Mouse (Mus musculus) MEL (cell line): Measurements from ENCODE around the gene Abcb9. TPM values are rescaled to one million over a fixed set of nuclear protein-coding genes. Genes with fewer than 3 reads are reported as not detected.
"Not testable (repeated sequence)": the region's sequence is repeated elsewhere in the genome, so short reads cannot be mapped to it uniquely, and the experiment has no call there.

Source experiments
- DNase-seq: peaks from one replicate; pipeline ENCODE4 v3.0.0; 2011; ENCODE audit warnings: low read depth, low spot score
- H3K27ac ChIP-seq: 2 replicates; pipeline ENCODE4 v1.5.1; 2012; ENCODE audit warnings: low read depth, mild to moderate bottlenecking, control low read depth, low read length, moderate library complexity; ENCODE audit not compliant: control insufficient read depth
- H3K27me3 ChIP-seq, 2 experiments: fragments of 150-350 bp in 1 of 2; sonication (generic) in 1 of 2; 2 replicates each; pipeline ENCODE4 v1.6.1; 2012; ENCODE audit warnings: low read length in 2 of 2, mild to moderate bottlenecking in 2 of 2, improper control_type of control experiment in 1 of 2, moderate library complexity in 1 of 2; ENCODE audit not compliant: insufficient read depth in 2 of 2, control insufficient read depth in 1 of 2
- H3K36me3 ChIP-seq, 2 experiments: 2 replicates each; pipeline ENCODE4 v1.6.1; 2012 to 2014; ENCODE audit warnings: low read length in 2 of 2, improper control_type of control experiment in 1 of 2, inconsistent platforms in 1 of 2, mild to moderate bottlenecking in 1 of 2; ENCODE audit not compliant: insufficient read depth in 2 of 2, control insufficient read depth in 1 of 2
- H3K4me1 ChIP-seq, 2 experiments: fragments of 150-350 bp in 1 of 2; sonication (generic) in 1 of 2; 2 replicates each; pipeline ENCODE4 v1.6.1; 2012; ENCODE audit warnings: low read length in 2 of 2, improper control_type of control experiment in 1 of 2, mild to moderate bottlenecking in 1 of 2; ENCODE audit not compliant: insufficient read depth in 2 of 2, control insufficient read depth in 1 of 2
- H3K4me3 ChIP-seq, 2 experiments: fragments of 150-350 bp in 1 of 2; sonication (generic) in 1 of 2; 2 replicates each; pipeline ENCODE4 v1.5.1; 2012; ENCODE audit warnings: low read depth in 2 of 2, low read length in 2 of 2, mild to moderate bottlenecking in 2 of 2, moderate library complexity in 2 of 2, control low read depth in 1 of 2, improper control_type of control experiment in 1 of 2; ENCODE audit not compliant: control insufficient read depth in 1 of 2, insufficient read depth in 1 of 2
- H3K79me2 ChIP-seq: 2 replicates; pipeline ENCODE4 v1.6.1; 2012; ENCODE audit warnings: mild to moderate bottlenecking, low read length, moderate library complexity; ENCODE audit not compliant: control insufficient read depth, poor library complexity, insufficient read depth
- H3K9ac ChIP-seq: 2 replicates; pipeline ENCODE4 v1.6.1; 2012; ENCODE audit warnings: low read depth, mild to moderate bottlenecking, control low read depth, low read length, moderate library complexity; ENCODE audit not compliant: control insufficient read depth, poor library complexity, severe bottlenecking
- H3K9me3 ChIP-seq: fragments of 150-350 bp; sonication (generic); replicated peaks from 2 replicates; pipeline ENCODE4 v1.6.1; 2012; ENCODE audit warnings: mild to moderate bottlenecking, low read length, improper control_type of control experiment, moderate library complexity; ENCODE audit not compliant: insufficient read depth
- CTCF ChIP-seq, 3 experiments: IDR thresholded peaks in 2 of 3; conservative IDR thresholded peaks in 1 of 3; 2 replicates each; pipeline ENCODE4 v1.5.1; 2011 to 2012; ENCODE audit warnings: low read length in 3 of 3, low read depth in 2 of 3, mild to moderate bottlenecking in 2 of 3, improper control_type of control experiment in 1 of 3, inconsistent platforms in 1 of 3, mixed read lengths in 1 of 3, moderate library complexity in 1 of 3; ENCODE audit not compliant: control insufficient read depth in 1 of 3, insufficient read depth in 1 of 3, poor library complexity in 1 of 3, severe bottlenecking in 1 of 3
- EP300 ChIP-seq, 2 experiments: IDR thresholded peaks; 2 replicates each; pipeline ENCODE4 v1.6.1; 2011; ENCODE audit warnings: improper control_type of control experiment in 2 of 2, low read length in 2 of 2, low read depth in 1 of 2, mild to moderate bottlenecking in 1 of 2
- ETS1 ChIP-seq: IDR thresholded peaks from 2 replicates; pipeline ENCODE4 v1.6.1; 2012; ENCODE audit warnings: low read depth, mild to moderate bottlenecking, inconsistent platforms, low read length, improper control_type of control experiment, moderate library complexity
- GABPA ChIP-seq: IDR thresholded peaks from 2 replicates; pipeline ENCODE4 v1.6.1; 2012; ENCODE audit warnings: low read depth, mild to moderate bottlenecking, inconsistent platforms, low read length, improper control_type of control experiment, moderate library complexity
- GATA1 ChIP-seq: IDR thresholded peaks from 2 replicates; pipeline ENCODE4 v1.6.1; 2011; ENCODE audit warnings: low read depth, low read length, improper control_type of control experiment
- HCFC1 ChIP-seq: IDR thresholded peaks from 2 replicates; pipeline ENCODE4 v1.6.1; 2012; ENCODE audit warnings: low read depth, mild to moderate bottlenecking, inconsistent platforms, low read length, improper control_type of control experiment, moderate library complexity
- KAT2A ChIP-seq: conservative IDR thresholded peaks from 2 replicates; pipeline ENCODE4 v1.6.1; 2012; ENCODE audit warnings: low read depth, low read length, improper control_type of control experiment, inconsistent platforms
- MAZ ChIP-seq: IDR thresholded peaks from 2 replicates; pipeline ENCODE4 v1.6.1; 2012; ENCODE audit warnings: low read depth, mild to moderate bottlenecking, inconsistent platforms, low read length, improper control_type of control experiment
- MXI1 ChIP-seq: IDR thresholded peaks from 2 replicates; pipeline ENCODE4 v1.6.1; 2011; ENCODE audit warnings: mild to moderate bottlenecking, low read depth, low read length, improper control_type of control experiment
- MYB ChIP-seq: IDR thresholded peaks from 2 replicates; pipeline ENCODE4 v1.6.1; 2011; ENCODE audit warnings: mild to moderate bottlenecking, low read depth, low read length, improper control_type of control experiment
- MYC ChIP-seq: IDR thresholded peaks from 2 replicates; pipeline ENCODE4 v1.6.1; 2011; ENCODE audit warnings: low read depth, mild to moderate bottlenecking, low read length, improper control_type of control experiment, moderate library complexity
- NRF1 ChIP-seq: IDR thresholded peaks from 2 replicates; pipeline ENCODE4 v1.6.1; 2014; ENCODE audit warnings: low read depth, mild to moderate bottlenecking, inconsistent platforms, low read length, improper control_type of control experiment, moderate library complexity; ENCODE audit not compliant: poor library complexity, insufficient read depth, severe bottlenecking
- POLR2AphosphoS2 ChIP-seq: IDR thresholded peaks from 2 replicates; pipeline ENCODE4 v1.6.1; 2011; ENCODE audit warnings: low read length, improper control_type of control experiment
- POLR2AphosphoS5 ChIP-seq: IDR thresholded peaks from 2 replicates; pipeline ENCODE4 v1.6.1; 2012; ENCODE audit warnings: low read depth, borderline replicate concordance, mild to moderate bottlenecking, inconsistent platforms, low read length, moderate library complexity, mixed read lengths
- RCOR1 ChIP-seq: IDR thresholded peaks from 2 replicates; pipeline ENCODE4 v1.6.1; 2012; ENCODE audit warnings: low read depth, mild to moderate bottlenecking, inconsistent platforms, low read length, improper control_type of control experiment
- SMC3 ChIP-seq: IDR thresholded peaks from 2 replicates; pipeline ENCODE4 v1.6.1; 2011; ENCODE audit warnings: low read depth, low read length, improper control_type of control experiment
- TAL1 ChIP-seq: IDR thresholded peaks from 2 replicates; pipeline ENCODE4 v1.6.1; 2012; ENCODE audit warnings: mild to moderate bottlenecking, inconsistent platforms, low read length, moderate library complexity, mixed read lengths
- TBP ChIP-seq: IDR thresholded peaks from 2 replicates; pipeline ENCODE4 v1.8.0; 2011; ENCODE audit warnings: low read depth, low read length, improper control_type of control experiment
- UBTF ChIP-seq: IDR thresholded peaks from 2 replicates; pipeline ENCODE4 v1.6.1; 2012; ENCODE audit warnings: low read depth, mild to moderate bottlenecking, inconsistent platforms, low read length, improper control_type of control experiment, moderate library complexity, borderline replicate concordance; ENCODE audit not compliant: insufficient read depth
- USF1 ChIP-seq: IDR thresholded peaks from 2 replicates; pipeline ENCODE4 v1.6.1; 2014; ENCODE audit warnings: low read depth, mild to moderate bottlenecking, inconsistent platforms, low read length, improper control_type of control experiment, moderate library complexity
- USF2 ChIP-seq, 2 experiments: IDR thresholded peaks; 2 replicates each; pipeline ENCODE4 v1.6.1; 2011 to 2012; ENCODE audit warnings: improper control_type of control experiment in 2 of 2, low read length in 2 of 2, borderline replicate concordance in 1 of 2, inconsistent platforms in 1 of 2, low read depth in 1 of 2, mild to moderate bottlenecking in 1 of 2; ENCODE audit not compliant: insufficient read depth in 1 of 2
- ZMIZ1 ChIP-seq: IDR thresholded peaks from 2 replicates; pipeline ENCODE4 v1.6.1; 2012; ENCODE audit warnings: low read depth, mild to moderate bottlenecking, inconsistent platforms, low read length, improper control_type of control experiment, moderate library complexity
- polyA plus RNA-seq, 2 experiments: library from polyadenylated mRNA; stranded (reverse) in 1 of 2; unstranded in 1 of 2; fragments of >175 nt in 1 of 2; fragments of >200 nt in 1 of 2; gene quantifications; 2 replicates each; pipeline versions ENCODE4 v1.2.1 to v1.2.4; 2012; ENCODE audit warnings: low replicate concordance in 2 of 2, low read depth in 1 of 2; ENCODE audit not compliant: insufficient read length in 2 of 2, insufficient read depth in 1 of 2, missing spikeins in 1 of 2
- total RNA-seq: library from RNA; depleted of rRNA; stranded (reverse); fragments of 300-350 nt; gene quantifications from 2 replicates; pipeline ENCODE4 v1.2.3, GENCODE M21; 2012

Gene Abcb9
- total and polyA plus RNA-seq, 3 experiments: 2.4 to 8.1 TPM; not detected in 1

DNA sequence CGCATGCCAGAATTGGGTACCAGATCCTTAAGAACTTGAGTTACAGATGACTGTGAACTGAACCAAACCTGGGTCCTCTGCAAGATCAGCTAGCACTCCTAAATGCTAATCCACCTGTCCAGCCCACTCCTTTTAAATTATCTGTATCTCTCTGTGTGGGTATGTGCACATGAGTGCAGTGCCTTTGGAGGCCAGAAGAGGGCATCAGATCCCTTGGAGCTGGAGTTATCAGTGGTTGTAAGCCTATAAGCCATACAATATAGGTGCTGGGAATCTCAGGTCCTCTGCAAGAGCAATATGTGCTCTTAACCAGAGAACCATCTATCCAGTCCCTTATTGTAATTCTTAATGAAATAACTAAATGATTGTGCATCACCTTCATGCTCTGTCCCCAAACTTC is 39.4 kb downstream of the Abcb9 start:
- Histone ChIP-seq H3K9ac (no peak overlapping the region), H3K79me2 (peaks cover 3% of the 10 kb centered on the region), H3K9me3 (no peaks in the 10 kb centered on the region), H3K36me3 (peaks cover 0 to 13% of the 10 kb centered on the region in 2 experiments; a peak in 2 of 4 replicates), H3K27me3 (no peaks in the 10 kb centered on the region), H3K27ac (no peak overlapping the region), H3K4me1 (peaks cover 8 to 16% of the 10 kb centered on the region in 2 experiments), H3K4me3 (no peak overlapping the region)
- TF ChIP-seq UBTF (no peak), GATA1 (no peak), RCOR1 (no peak), CTCF (IDR thresholded peaks at IDR 0.05 in 2 of 3, conservative IDR thresholded peaks at IDR 0.05 in 1 of 3; ENCODE audit: control insufficient read depth in 1 of 3, insufficient read depth in 1 of 3, low read depth in 2 of 3, low read length in 3 of 3, poor library complexity in 1 of 3, severe bottlenecking in 1 of 3) (peak; percentile 35 to 54 (median 43)), SMC3 (peak; percentile 23; the same call in 1 of the 2 replicates), MAZ (no peak), POLR2AphosphoS2 (no peak)
- DNase-seq: peak; percentile 43

DNA sequence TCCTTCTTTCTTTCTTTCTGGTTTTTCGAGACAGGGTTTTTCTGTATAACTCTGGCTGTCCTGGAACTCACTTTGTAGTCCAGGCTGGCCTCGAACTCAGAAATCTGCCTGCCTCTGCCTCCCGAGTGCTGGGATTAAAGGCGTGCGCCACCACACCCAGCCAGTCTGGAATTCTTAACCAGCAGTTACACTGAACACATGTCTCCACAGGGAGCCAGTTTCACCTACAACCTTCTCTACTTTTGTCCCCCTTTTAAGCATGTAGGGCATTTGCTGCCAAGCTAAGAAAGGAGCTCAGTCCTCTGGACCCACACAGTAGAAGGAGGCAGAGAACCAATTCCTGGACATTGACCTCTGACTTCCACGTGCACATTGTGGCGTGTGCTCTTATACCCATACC is 43.0 kb downstream of the Abcb9 start:
- not testable (repeated sequence) for H3K27me3 ChIP-seq, DNase-seq, H3K9me3 ChIP-seq, H3K4me3 ChIP-seq, H3K9ac ChIP-seq
- peak overlapping the region; percentile 97 for H3K27ac ChIP-seq
- peaks cover 0 to 11% of the 10 kb centered on the region in 2 experiments; a peak in 2 of 4 replicates for H3K36me3 ChIP-seq
- peaks cover 2 to 28% of the 10 kb centered on the region in 2 experiments; a peak in 3 of 4 replicates for H3K4me1 ChIP-seq
- peaks cover 14% of the 10 kb centered on the region for H3K79me2 ChIP-seq

DNA sequence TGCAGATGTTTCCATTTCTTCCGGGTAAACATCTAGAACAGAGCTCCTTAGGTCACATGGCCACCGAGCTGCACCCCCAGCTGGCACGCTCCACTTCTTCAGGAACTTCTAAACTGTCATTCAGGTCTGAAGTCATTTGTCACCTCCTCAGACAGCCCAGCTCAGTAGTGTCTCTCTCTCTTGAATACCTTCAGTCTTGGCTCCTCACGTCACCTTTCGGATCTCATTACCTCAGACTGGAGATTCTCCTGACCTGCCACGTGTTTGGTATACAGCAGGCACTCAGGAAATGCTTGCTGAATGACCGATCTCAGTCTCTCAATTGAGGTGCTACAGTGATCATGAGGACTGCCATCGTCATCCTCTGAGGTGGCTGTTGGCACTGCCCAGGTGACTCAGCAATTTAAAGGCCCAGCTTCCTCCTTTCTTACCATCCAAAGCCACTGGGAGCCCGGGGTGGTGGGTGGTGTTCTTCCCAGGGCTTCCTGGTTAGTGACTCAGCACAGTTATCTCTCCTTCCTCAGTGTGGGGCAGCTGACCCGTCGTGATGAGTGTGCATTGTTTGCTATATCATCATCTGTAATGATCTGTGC is 43.6 kb downstream of the Abcb9 start:
- Histone ChIP-seq H3K9ac (peak overlapping the region; percentile 80), H3K36me3 (peaks cover 0 to 11% of the 10 kb centered on the region in 2 experiments; a peak in 2 of 4 replicates), H3K27ac (peak overlapping the region; percentile 97), H3K27me3 (no peaks in the 10 kb centered on the region), H3K79me2 (peaks cover 14% of the 10 kb centered on the region), H3K9me3 (no peaks in the 10 kb centered on the region), H3K4me3 (peak overlapping the region; percentile 56 to 61), H3K4me1 (peaks cover 2 to 28% of the 10 kb centered on the region in 2 experiments; a peak in 3 of 4 replicates)
- peak; percentile 95 for DNase-seq
- peak in 1 of 2 experiments; percentile 49; a peak in 1 of 4 replicates for TF ChIP-seq USF2 (IDR thresholded peaks at IDR 0.05; ENCODE audit: borderline replicate concordance in 1 of 2, insufficient read depth in 1 of 2, low read depth in 1 of 2, low read length in 2 of 2)
- TF ChIP-seq NRF1: no peak
- TF ChIP-seq ETS1: peak; percentile 100
- peak; percentile 53 for TF ChIP-seq KAT2A
- TF ChIP-seq MXI1: peak; percentile 93
- peak; percentile 81 for TF ChIP-seq MYB
- peak; percentile 90 for TF ChIP-seq USF1
- TF ChIP-seq EP300 (IDR thresholded peaks at IDR 0.05; ENCODE audit: low read depth in 1 of 2, low read length in 2 of 2): peak; percentile 93 to 97
- TF ChIP-seq GATA1: peak; percentile 82
- TF ChIP-seq MYC: peak; percentile 98
- TF ChIP-seq TAL1: peak; percentile 77
- TF ChIP-seq CTCF (IDR thresholded peaks at IDR 0.05 in 2 of 3, conservative IDR thresholded peaks at IDR 0.05 in 1 of 3; ENCODE audit: control insufficient read depth in 1 of 3, insufficient read depth in 1 of 3, low read depth in 2 of 3, low read length in 3 of 3, poor library complexity in 1 of 3, severe bottlenecking in 1 of 3): no peak
- no peak for TF ChIP-seq UBTF
- TF ChIP-seq POLR2AphosphoS5: no peak
- TF ChIP-seq GABPA: peak; percentile 99
- 0 out of 2 replicates have a peak, but pooled peaks have one; percentile 44 for TF ChIP-seq ZMIZ1
- TF ChIP-seq TBP: peak; percentile 89
- TF ChIP-seq HCFC1: peak; percentile 58
